Mouse (Mus musculus) fibroblast of lung, adult 2 months (primary cell): Measurements from ENCODE around the gene Actr8.

Experiments
- DNase-seq: peaks from one replicate; pipeline ENCODE4 v3.0.0-alpha.2; 2011; ENCODE audit warnings: low read depth

Gene Actr8

GRCm38 (mm10) chr14:30039413-30039812 is 61.3 kb downstream of the Actr8 start:
- no peak for DNase-seq

GRCm38 (mm10) chr14:30041836-30042235 is 63.7 kb downstream of the Actr8 start:
- no peak for DNase-seq

DNA sequence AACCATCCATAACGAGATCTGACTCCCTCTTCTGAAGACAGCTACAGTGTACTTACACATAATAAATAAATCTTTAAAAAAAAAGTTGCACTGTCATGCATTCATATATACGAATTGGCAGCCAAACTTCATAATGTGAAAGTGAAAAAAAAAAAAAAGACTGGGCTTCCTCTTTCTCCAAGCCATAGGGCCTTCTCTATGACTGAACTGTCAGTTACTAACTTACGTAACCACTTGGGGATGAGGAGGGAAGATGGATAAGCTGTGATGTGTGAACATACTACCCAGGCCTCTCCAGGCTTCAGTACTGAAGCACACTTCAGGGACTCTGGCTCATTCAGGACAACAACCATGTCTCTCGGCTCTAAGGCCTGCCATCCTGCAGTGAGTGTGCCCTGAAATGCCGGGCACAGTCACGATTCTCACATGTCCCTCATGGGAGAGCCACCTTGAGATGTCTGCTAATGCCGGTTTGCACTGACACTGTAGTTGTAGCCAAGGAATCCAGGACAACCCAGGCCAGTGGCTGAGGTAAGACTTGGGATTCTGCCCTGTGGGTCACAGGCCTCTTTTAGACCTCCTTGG is 65.3 kb downstream of the Actr8 start:
- no peak for DNase-seq

GRCm38 (mm10) chr14:30045239-30045638 is 67.1 kb downstream of the Actr8 start:
- DNase-seq = no peak

DNA sequence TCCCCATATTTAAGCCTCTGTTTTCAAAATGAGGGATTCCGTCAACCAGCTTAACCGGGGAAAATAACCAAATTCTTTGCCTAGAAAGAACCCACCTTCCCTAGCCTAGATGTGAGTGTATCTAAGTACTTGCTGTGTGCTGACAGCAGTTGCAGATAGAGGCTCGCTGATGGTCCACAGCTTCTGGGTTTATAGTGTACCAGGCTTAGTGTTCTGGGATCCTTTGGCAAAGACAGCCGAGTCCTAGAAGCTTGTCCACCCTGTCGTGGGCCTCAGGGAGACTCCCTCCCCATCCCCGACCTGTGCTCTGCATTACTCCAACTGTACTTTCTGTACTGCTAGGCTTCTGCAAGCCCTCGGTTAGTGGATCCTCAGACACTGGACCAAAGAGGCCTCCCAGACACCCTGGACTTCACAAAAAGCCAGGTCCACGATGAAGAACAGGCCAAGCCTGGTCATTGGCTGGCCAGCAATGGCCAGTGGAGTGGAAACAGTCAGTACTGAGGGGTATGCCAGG is 67.6 kb downstream of the Actr8 start:
- DNase-seq = no peak

DNA sequence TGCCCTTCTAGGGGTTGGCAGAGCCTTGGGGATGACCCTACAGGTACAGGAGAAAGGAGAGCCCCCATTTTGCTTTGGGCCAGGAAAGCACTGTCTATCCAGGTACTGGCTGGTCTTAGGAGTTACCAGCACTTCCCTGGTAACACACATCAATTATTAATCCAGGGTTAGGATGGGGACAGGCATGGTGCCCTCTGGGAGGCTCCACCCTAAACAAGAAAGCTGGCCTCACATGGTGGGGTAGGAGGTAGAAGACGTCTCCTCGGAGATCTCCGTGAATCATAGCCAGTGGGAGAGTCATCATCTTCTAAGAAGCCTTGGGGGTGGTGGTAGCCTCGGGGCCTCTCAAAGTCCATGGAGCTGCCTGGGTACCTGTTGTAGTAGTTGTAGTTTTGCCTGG is 68.8 kb downstream of the Actr8 start:
- DNase-seq = no peak

DNA sequence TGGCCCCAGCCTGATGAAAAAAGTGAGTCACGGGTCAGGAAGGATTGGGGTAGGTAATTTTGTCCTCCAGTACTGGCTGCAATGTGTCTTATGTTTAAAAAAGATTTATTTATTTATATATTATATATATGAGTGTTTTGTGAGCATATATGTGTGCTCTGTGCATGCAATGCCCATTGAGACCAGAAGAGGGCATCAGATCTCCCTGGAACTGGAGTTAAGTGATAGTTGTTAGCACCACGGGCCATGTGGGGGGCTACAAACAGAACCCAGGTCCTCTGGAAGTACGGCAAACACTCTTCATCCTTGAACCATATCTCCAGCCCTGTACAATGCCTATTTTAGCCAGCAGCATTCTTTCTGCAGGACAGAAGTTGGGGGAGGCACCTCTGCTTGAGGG is 69.9 kb downstream of the Actr8 start:
- no peak for DNase-seq

DNA sequence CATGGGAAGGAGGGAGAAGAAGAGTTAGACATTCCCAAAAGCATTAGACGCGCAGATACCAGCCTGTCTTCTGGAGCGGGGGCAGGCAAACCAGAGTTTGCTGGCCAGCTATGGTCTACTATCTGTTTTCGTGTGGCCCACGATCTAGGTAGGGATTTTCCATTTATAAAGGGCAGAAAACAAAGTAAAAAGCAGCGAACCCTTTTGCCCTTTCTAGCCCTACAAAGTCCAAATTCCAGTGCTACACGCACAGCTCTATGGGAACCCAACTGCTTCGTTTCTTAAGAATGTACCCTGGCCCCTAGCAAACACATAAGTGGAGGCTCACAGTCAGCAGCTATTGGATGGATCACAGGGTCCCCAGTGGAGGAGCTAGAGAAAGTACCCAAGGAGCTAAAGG is 72.1 kb downstream of the Actr8 start:
- DNase-seq = no peak

DNA sequence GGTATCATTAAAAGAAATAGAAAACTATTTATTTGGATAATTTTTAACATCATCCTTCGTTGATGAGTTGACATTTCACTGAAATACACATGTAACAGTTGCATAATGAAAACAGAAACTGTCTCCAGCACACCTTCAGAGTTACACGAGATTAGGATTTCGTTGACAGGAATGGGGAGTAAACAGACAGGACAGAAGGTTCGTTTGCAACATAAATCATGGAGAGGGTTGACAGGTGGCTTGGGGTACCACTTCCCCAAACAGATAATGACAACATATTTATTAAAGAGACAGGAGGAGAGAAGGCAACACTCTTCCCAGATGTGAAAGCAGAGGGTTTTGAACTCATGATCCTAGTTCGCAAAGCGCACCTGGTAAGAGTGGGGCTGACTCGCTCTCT is 76.8 kb downstream of the Actr8 start:
- DNase-seq = no peak
